Mouse (Mus musculus) adrenal gland, postnatal 25 days (tissue): ENCODE results near the gene Slc25a28. TPM values are rescaled to one million over a fixed set of nuclear protein-coding genes. Genes with fewer than 3 reads are reported as not detected.
A peak's percentile ranks its signal among the peaks of the same experiment; 100 is the strongest.

Experiments
- DNase-seq: peaks from one replicate; pipeline ENCODE4 v3.0.0; 2021; ENCODE audit warnings: mixed read lengths
- total RNA-seq: library from RNA; stranded (reverse); gene quantifications from 2 replicates; pipeline ENCODE4 v1.2.3, GENCODE M21; 2021

Gene Slc25a28
- total RNA-seq, 1 experiment from 2014 or later: 96.2 TPM

GRCm38 (mm10) chr19:43675525-43676400 lies 1.1 kb upstream of the Slc25a28 start:
- peak; percentile 26 for DNase-seq

- peak; percentile 60 for DNase-seq
Measured at GRCm38 (mm10) chr19:43674316-43674689, 378 bp downstream of the Slc25a28 start.

- DNase-seq: no peak
Measured at GRCm38 (mm10) chr19:43673513-43674315, 967 bp downstream of the Slc25a28 start.

- peak; percentile 47 for DNase-seq
Measured at GRCm38 (mm10) chr19:43671054-43671453, 3.6 kb downstream of the Slc25a28 start.

- peak; percentile 34 for DNase-seq
Measured at GRCm38 (mm10) chr19:43669136-43669759, 5.4 kb downstream of the Slc25a28 start.

- no peak for DNase-seq
Measured at GRCm38 (mm10) chr19:43667430-43667809, 7.3 kb downstream of the Slc25a28 start.

- peak; percentile 52 for DNase-seq
Measured at GRCm38 (mm10) chr19:43666661-43667429, 7.8 kb downstream of the Slc25a28 start.

- peak; percentile 35 for DNase-seq
Measured at GRCm38 (mm10) chr19:43665441-43666048, 9.1 kb downstream of the Slc25a28 start.

- DNase-seq: no peak
Measured at GRCm38 (mm10) chr19:43663471-43663870, 11.2 kb downstream of the Slc25a28 start.

GRCm38 (mm10) chr19:43662176-43662967 lies 12.3 kb downstream of the Slc25a28 start:
- no peak for DNase-seq

GRCm38 (mm10) chr19:43660774-43661173 lies 13.9 kb downstream of the Slc25a28 start:
- no peak for DNase-seq

- DNase-seq: no peak
Measured at GRCm38 (mm10) chr19:43659632-43660031, 15.0 kb downstream of the Slc25a28 start.

- peak; percentile 68 for DNase-seq
Measured at GRCm38 (mm10) chr19:43655735-43656492, 18.8 kb downstream of the Slc25a28 start.

GRCm38 (mm10) chr19:43651241-43651785 lies 23.4 kb downstream of the Slc25a28 start:
- DNase-seq: no peak

- no peak for DNase-seq
Measured at GRCm38 (mm10) chr19:43648343-43648742, 26.3 kb downstream of the Slc25a28 start.

- no peak for DNase-seq
Measured at GRCm38 (mm10) chr19:43647261-43647660, 27.4 kb downstream of the Slc25a28 start.

GRCm38 (mm10) chr19:43646852-43647251 lies 27.8 kb downstream of the Slc25a28 start:
- no peak for DNase-seq

- DNase-seq: no peak
Measured at GRCm38 (mm10) chr19:43645508-43645907, 29.2 kb downstream of the Slc25a28 start.

GRCm38 (mm10) chr19:43642843-43643242 lies 31.8 kb downstream of the Slc25a28 start:
- no peak for DNase-seq

GRCm38 (mm10) chr19:43641833-43642232 lies 32.8 kb downstream of the Slc25a28 start:
- no peak for DNase-seq
